Mouse (Mus musculus) CH12.LX (cell line): ENCODE data around the gene Ccdc155. TPM values are rescaled to one million over a fixed set of nuclear protein-coding genes. Genes with fewer than 3 reads are reported as not detected.

ENCODE experiments used
- DNase-seq: peaks from one replicate; pipeline ENCODE4 v3.0.0-alpha.2; 2013; ENCODE audit errors: extremely low read depth
- H3K27ac ChIP-seq: 2 replicates; pipeline ENCODE4 v1.5.1; 2012; ENCODE audit warnings: low read depth, mild to moderate bottlenecking, control low read depth, moderate library complexity; ENCODE audit not compliant: insufficient read depth
- H3K27me3 ChIP-seq: replicated peaks from 2 replicates; pipeline ENCODE3; 2012; ENCODE audit warnings: inconsistent platforms
- H3K36me3 ChIP-seq, 2 experiments: replicated peaks in 1 of 2; 2 replicates each; pipeline versions ENCODE3 to v1.6.1; 2012; ENCODE audit warnings: inconsistent platforms in 1 of 2, low read length in 1 of 2, mild to moderate bottlenecking in 1 of 2, mixed read lengths in 1 of 2, moderate library complexity in 1 of 2; ENCODE audit not compliant: control insufficient read depth in 1 of 2, insufficient read depth in 1 of 2
- H3K4me1 ChIP-seq, 2 experiments: 2 replicates each; pipeline ENCODE4 v1.6.1; 2012; ENCODE audit warnings: inconsistent platforms in 1 of 2, moderate library complexity in 1 of 2; ENCODE audit not compliant: insufficient read depth in 2 of 2, control insufficient read depth in 1 of 2
- H3K4me2 ChIP-seq: 2 replicates; pipeline ENCODE4 v1.6.1; 2012; ENCODE audit warnings: low read depth, mild to moderate bottlenecking, control low read depth; ENCODE audit not compliant: poor library complexity, insufficient read depth, severe bottlenecking
- H3K4me3 ChIP-seq, 3 experiments: fragments of 150-350 bp in 1 of 3; sonication (generic) in 1 of 3; replicated peaks in 1 of 3; 2 replicates each; pipeline versions ENCODE3 to v1.5.1; 2011 to 2012; ENCODE audit warnings: low read depth in 2 of 3, low read length in 2 of 3, mild to moderate bottlenecking in 2 of 3, moderate library complexity in 2 of 3, control low read depth in 1 of 3, improper control_type of control experiment in 1 of 3, inconsistent platforms in 1 of 3, mixed read lengths in 1 of 3; ENCODE audit not compliant: poor library complexity in 1 of 3
- H3K79me2 ChIP-seq: replicated peaks from 2 replicates; pipeline ENCODE4 v1.6.1; 2012; ENCODE audit warnings: mild to moderate bottlenecking, moderate library complexity; ENCODE audit not compliant: control insufficient read depth, poor library complexity, insufficient read depth, severe bottlenecking; ENCODE audit errors: extremely low read depth
- H3K9ac ChIP-seq: 2 replicates; pipeline ENCODE4 v1.6.1; 2012; ENCODE audit warnings: low read depth, mild to moderate bottlenecking, control low read depth, moderate library complexity; ENCODE audit not compliant: insufficient read depth
- H3K9me3 ChIP-seq: replicated peaks from 2 replicates; pipeline ENCODE3; 2012; ENCODE audit warnings: low read length, inconsistent platforms, mixed read lengths
- BHLHE40 ChIP-seq: IDR thresholded peaks from 2 replicates; pipeline ENCODE4 v1.6.1; 2011; ENCODE audit warnings: mild to moderate bottlenecking, low read depth, low read length, improper control_type of control experiment
- CTCF ChIP-seq, 2 experiments: IDR thresholded peaks in 1 of 2; conservative IDR thresholded peaks in 1 of 2; 2 replicates each; pipeline ENCODE4 v1.5.1; 2011 to 2012; ENCODE audit warnings: low read depth in 2 of 2, low read length in 2 of 2, improper control_type of control experiment in 1 of 2, inconsistent platforms in 1 of 2, mild to moderate bottlenecking in 1 of 2, moderate library complexity in 1 of 2
- E2F4 ChIP-seq: IDR thresholded peaks from 2 replicates; pipeline ENCODE4 v1.6.1; 2011; ENCODE audit warnings: low read depth, low read length, improper control_type of control experiment; ENCODE audit not compliant: insufficient replicate concordance
- ELF1 ChIP-seq: IDR thresholded peaks from 2 replicates; pipeline ENCODE4 v1.6.1; 2014; ENCODE audit warnings: low read depth, mild to moderate bottlenecking, inconsistent platforms, low read length, improper control_type of control experiment
- ETS1 ChIP-seq: conservative IDR thresholded peaks from 2 replicates; pipeline ENCODE4 v1.6.1; 2012; ENCODE audit warnings: low read depth, mild to moderate bottlenecking, inconsistent platforms, low read length, improper control_type of control experiment, moderate library complexity
- GABPA ChIP-seq: IDR thresholded peaks from 2 replicates; pipeline ENCODE4 v1.6.1; 2012; ENCODE audit warnings: low read depth, low read length, improper control_type of control experiment, inconsistent platforms; ENCODE audit not compliant: insufficient replicate concordance
- HCFC1 ChIP-seq: IDR thresholded peaks from 2 replicates; pipeline ENCODE4 v1.6.1; 2012; ENCODE audit warnings: low read depth, mild to moderate bottlenecking, inconsistent platforms, low read length, improper control_type of control experiment
- MAX ChIP-seq: IDR thresholded peaks from 2 replicates; pipeline ENCODE4 v1.6.1; 2011; ENCODE audit warnings: low read length, improper control_type of control experiment
- MAZ ChIP-seq: IDR thresholded peaks from 2 replicates; pipeline ENCODE4 v1.6.1; 2012; ENCODE audit warnings: low read depth, mild to moderate bottlenecking, inconsistent platforms, low read length, improper control_type of control experiment, moderate library complexity
- MEF2A ChIP-seq: IDR thresholded peaks from 2 replicates; pipeline ENCODE4 v1.6.1; 2014; ENCODE audit warnings: low read depth, mild to moderate bottlenecking, inconsistent platforms, low read length, improper control_type of control experiment, borderline replicate concordance
- MXI1 ChIP-seq: IDR thresholded peaks from 2 replicates; pipeline ENCODE4 v1.6.1; 2011; ENCODE audit warnings: mild to moderate bottlenecking, low read depth, low read length, improper control_type of control experiment
- MYC ChIP-seq: IDR thresholded peaks from 2 replicates; pipeline ENCODE4 v1.6.1; 2011; ENCODE audit warnings: low read depth, mild to moderate bottlenecking, improper control_type of control experiment, low read length
- NELFE ChIP-seq: IDR thresholded peaks from 2 replicates; pipeline ENCODE4 v1.6.1; 2011; ENCODE audit warnings: low read depth, low read length, improper control_type of control experiment
- PAX5 ChIP-seq: IDR thresholded peaks from 2 replicates; pipeline ENCODE4 v1.6.1; 2012; ENCODE audit warnings: low read length, inconsistent platforms, mixed read lengths
- RCOR1 ChIP-seq: conservative IDR thresholded peaks from 2 replicates; pipeline ENCODE4 v1.6.1; 2012; ENCODE audit warnings: low read depth, mild to moderate bottlenecking, inconsistent platforms, low read length, improper control_type of control experiment
- SIN3A ChIP-seq: IDR thresholded peaks from 2 replicates; pipeline ENCODE4 v1.6.1; 2012; ENCODE audit warnings: low read length, improper control_type of control experiment, inconsistent platforms
- SMC3 ChIP-seq: IDR thresholded peaks from 2 replicates; pipeline ENCODE4 v1.6.1; 2011; ENCODE audit warnings: low read depth, low read length, improper control_type of control experiment
- TBP ChIP-seq: conservative IDR thresholded peaks from 2 replicates; pipeline ENCODE4 v1.6.1; 2011; ENCODE audit warnings: low read depth, low read length, improper control_type of control experiment
- USF2 ChIP-seq: conservative IDR thresholded peaks from 2 replicates; pipeline ENCODE4 v1.6.1; 2011; ENCODE audit warnings: low read depth, low read length, improper control_type of control experiment
- ZC3H11A ChIP-seq: IDR thresholded peaks from 2 replicates; pipeline ENCODE4 v1.6.1; 2012; ENCODE audit warnings: low read depth, mild to moderate bottlenecking, inconsistent platforms, low read length, improper control_type of control experiment
- ZMIZ1 ChIP-seq: IDR thresholded peaks from 2 replicates; pipeline ENCODE4 v1.6.1; 2012; ENCODE audit warnings: low read depth, mild to moderate bottlenecking, inconsistent platforms, low read length, improper control_type of control experiment
- ZNF384 ChIP-seq: IDR thresholded peaks from 2 replicates; pipeline ENCODE4 v1.6.1; 2012; ENCODE audit warnings: low read depth, low read length, improper control_type of control experiment, inconsistent platforms
- dilution Hi-C: fragments of 300-500 bp; cut with MboI; formaldehyde crosslinking; loops from 2 replicates; pipeline ENCODE4 v1.14.3; 2020; ENCODE audit warnings: low sequenced_read_pairs; ENCODE audit not compliant: extremely low pct_unique_long_range_greater_than_20kb, extremely low pct_ligation_motif_present
- in situ Hi-C: fragments of 300-500 bp; cut with MboI; formaldehyde crosslinking; loops from 3 replicates; pipeline ENCODE4 v1.14.3; 2019; ENCODE audit warnings: low sequenced_read_pairs, low pct_ligation_motif_present, low pct_unique_long_range_greater_than_20kb, mixed read lengths
- polyA plus RNA-seq: library from polyadenylated mRNA; unstranded; fragments of >175 nt; gene quantifications from 2 replicates; pipeline ENCODE4 v1.2.1, GENCODE M21; 2012; ENCODE audit warnings: low read depth; ENCODE audit not compliant: insufficient read length
- total RNA-seq, 2 experiments: library from RNA; depleted of rRNA; stranded (reverse); fragments of 300-350 nt in 1 of 2; fragments of >200 nt in 1 of 2; gene quantifications; 2 replicates each; pipeline ENCODE4 v1.2.3; 2012 to 2014

Ccdc155 gene
- total and polyA plus RNA-seq, 3 experiments: not detected

GRCm38 (mm10) chr7:45148534-45149098 is 56.1 kb downstream of the Ccdc155 start:
- no peak overlapping the region for H3K4me3 ChIP-seq
- dilution Hi-C loops: no loop called here
- H3K79me2 ChIP-seq: no peaks in the 10 kb centered on the region
- peaks cover 5 to 29% of the 10 kb centered on the region in 2 experiments for H3K4me1 ChIP-seq
- H3K9ac ChIP-seq: no peak overlapping the region
- no peak for TF ChIP-seq TBP
- no peak for TF ChIP-seq ZC3H11A
- TF ChIP-seq, all 38 proteins: peak for 0
- no peak overlapping the region for H3K27ac ChIP-seq
- H3K36me3 ChIP-seq: peaks cover 6 to 62% of the 10 kb centered on the region in 2 experiments
- in situ Hi-C loops: no loop called here
- no peaks in the 10 kb centered on the region for H3K27me3 ChIP-seq
- H3K4me2 ChIP-seq: no peak overlapping the region
- no peak for DNase-seq
- no peaks in the 10 kb centered on the region for H3K9me3 ChIP-seq

GRCm38 (mm10) chr7:45147899-45148298 is 56.8 kb downstream of the Ccdc155 start:
- no peak overlapping the region for H3K9ac ChIP-seq
- in situ Hi-C loops (no loop called here), dilution Hi-C loops (no loop called here)
- H3K27me3 ChIP-seq: no peaks in the 10 kb centered on the region
- TF ChIP-seq HCFC1: no peak
- TF ChIP-seq GABPA: no peak
- TF ChIP-seq MXI1: no peak
- no peak for TF ChIP-seq USF2
- TF ChIP-seq SIN3A: no peak
- TF ChIP-seq NELFE: no peak
- TF ChIP-seq ZNF384: no peak
- TF ChIP-seq BHLHE40: no peak
- TF ChIP-seq MYC: no peak
- no peak for TF ChIP-seq SMC3
- TF ChIP-seq MAZ: no peak
- TF ChIP-seq MAX: no peak
- no peak for TF ChIP-seq MEF2A
- no peak for TF ChIP-seq ELF1
- no peak for TF ChIP-seq ZMIZ1
- TF ChIP-seq RCOR1: no peak
- no peak for TF ChIP-seq PAX5
- TF ChIP-seq ETS1: no peak
- no peak for TF ChIP-seq E2F4
- TF ChIP-seq CTCF (conservative IDR thresholded peaks at IDR 0.05 in 1 of 2, IDR thresholded peaks at IDR 0.05 in 1 of 2; ENCODE audit: low read depth in 2 of 2, low read length in 2 of 2): no peak
- peaks cover 7 to 69% of the 10 kb centered on the region in 2 experiments for H3K36me3 ChIP-seq
- H3K4me1 ChIP-seq: peaks cover 5 to 29% of the 10 kb centered on the region in 2 experiments
- DNase-seq: no peak
- H3K4me3 ChIP-seq: no peak overlapping the region
- no peaks in the 10 kb centered on the region for H3K9me3 ChIP-seq
- no peak overlapping the region for H3K4me2 ChIP-seq
- H3K27ac ChIP-seq: no peak overlapping the region
- H3K79me2 ChIP-seq: no peaks in the 10 kb centered on the region
